ENCODE assay signal across 11 mouse cellular contexts in the genomic region with DNA sequence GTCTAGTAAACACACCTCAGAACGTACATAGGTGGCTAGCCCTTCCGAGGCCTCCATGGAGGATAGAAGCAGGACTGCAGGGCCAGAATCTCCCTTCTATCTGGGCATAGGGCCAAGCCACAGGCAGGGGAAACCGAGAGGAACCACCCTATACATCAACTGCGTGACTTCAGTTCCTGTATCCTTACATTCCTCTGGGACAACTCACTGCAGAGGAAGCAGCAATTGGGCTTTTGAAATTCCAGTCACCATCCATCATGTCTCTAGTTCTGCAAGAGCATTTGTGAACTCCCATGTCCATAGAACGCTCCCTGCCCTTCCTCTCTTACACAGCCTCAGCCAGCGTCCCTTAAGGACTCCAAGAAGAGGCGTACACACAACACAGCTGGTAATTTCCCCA. TPM values are rescaled to one million over a fixed set of nuclear protein-coding genes. Genes with fewer than 3 reads are reported as not detected.
DNase-seq lines count a peak whose midpoint lies in the region; ATAC-seq lines count a peak whose summit lies in the region.
"Had no signal": no experiment of that assay in that cellular context is flagged by ENCODE, and none has a peak within 500 bp of the region (broad histone marks: within the 10 kb centered on the region; RNA-seq: fewer than 3 reads in every experiment).

No protein-coding gene starts in this region.

- H3K4me1 ChIP-seq in intestine, embryonic 16.5 days (ENCODE audit: control insufficient read depth, insufficient read depth, low read length): no peaks in the 10 kb centered on the region
- peaks cover 3% of the 10 kb centered on the region; the same call in 1 of the 2 replicates for H3K4me1 ChIP-seq in lung, embryonic 15.5 days

- H3K9me3 ChIP-seq in intestine, embryonic 16.5 days (ENCODE audit: control insufficient read depth, low read length): no peaks in the 10 kb centered on the region
- no peaks in the 10 kb centered on the region for H3K9me3 ChIP-seq in lung, embryonic 15.5 days

- 45% methylated on average over 7 of the region's 7 CpGs for WGBS in intestine, embryonic 16.5 days
- WGBS in lung, embryonic 15.5 days: 23% methylated on average over 7 of the region's 7 CpGs

- intact Hi-C loops in left cerebral cortex, postnatal 14 days (cut with DNase I): no loop called here

- peak; percentile 34 for DNase-seq in adrenal gland, adult 2 months
- no peak for DNase-seq in adrenal gland, postnatal 25 days
- DNase-seq in 3134 (ENCODE audit: extremely low read depth, insufficient read length, low spot score): peak; percentile 61
- DNase-seq in left cerebral cortex, postnatal 14 days (ENCODE audit: low spot score in 2 of 2): no peak
- no peak for DNase-seq in cerebellum, postnatal 25 days
- DNase-seq: cerebellum, postnatal 36 days; right cerebral cortex, postnatal 4 days had no signal

- no peak overlapping the region for H3K4me2 ChIP-seq in intestine, embryonic 16.5 days (ENCODE audit: low read depth, low read length)
- no peak overlapping the region for H3K4me2 ChIP-seq in lung, embryonic 15.5 days

- peak; percentile 78 for ATAC-seq in intestine, embryonic 16.5 days
- peak; percentile 82 for ATAC-seq in lung, embryonic 15.5 days (ENCODE audit: borderline replicate concordance, extremely low read depth, low FRiP score, low TSS enrichment)
- ATAC-seq in activated CD4-positive, CD25-positive, alpha-beta regulatory T cell, adult 4 months: no peak

- H3K27ac ChIP-seq in intestine, embryonic 16.5 days (ENCODE audit: low read length): no peak overlapping the region
- H3K27ac ChIP-seq in lung, embryonic 15.5 days: peak overlapping the region; percentile 16; the same call in 1 of the 2 replicates
- H3K27ac ChIP-seq: macrophage had no signal

- H3K4me3 ChIP-seq in intestine, embryonic 16.5 days (ENCODE audit: low read length): no peak overlapping the region
- H3K4me3 ChIP-seq in lung, embryonic 15.5 days: no peak overlapping the region

- H3K36me3 ChIP-seq in intestine, embryonic 16.5 days (ENCODE audit: control insufficient read depth, insufficient read depth, low read length): no peaks in the 10 kb centered on the region
- no peaks in the 10 kb centered on the region for H3K36me3 ChIP-seq in lung, embryonic 15.5 days

- no peak overlapping the region for H3K9ac ChIP-seq in intestine, embryonic 16.5 days (ENCODE audit: low read depth, low read length)
- H3K9ac ChIP-seq in lung, embryonic 15.5 days: no peak overlapping the region

- H3K27me3 ChIP-seq in intestine, embryonic 16.5 days (replicated peaks; ENCODE audit: control insufficient read depth, insufficient read depth, low read length): no peaks in the 10 kb centered on the region
- H3K27me3 ChIP-seq in lung, embryonic 15.5 days: no peaks in the 10 kb centered on the region

RNA-seq across cellular contexts. Expression of a gene that starts 47.3 kb away (rescaled TPM):
- 10 to 100 TPM; 80.9 to 96.7 TPM for total RNA-seq in adrenal gland, adult 2 months (2021)
- 8.4 and 10.6 TPM in 2 replicates for polyA plus RNA-seq in adrenal gland, adult 2 months (2012; rRNA removed)
- total RNA-seq in adrenal gland, postnatal 25 days (2021): 67.3 and 88.0 TPM in 2 replicates
- 10.3 and 10.6 TPM in 2 replicates for polyA plus RNA-seq in intestine, embryonic 16.5 days (2015; fragmentation: Nextera tagmentation; extraction: Ambion mirVana)
- 19.0 and 25.0 TPM in 2 replicates for polyA plus RNA-seq in lung, embryonic 15.5 days (2015; fragmentation: Nextera tagmentation; extraction: Ambion mirVana)
- 10 to 100 TPM; 29.3 to 33.3 TPM for total RNA-seq in left cerebral cortex, postnatal 14 days (2021)
- polyA plus RNA-seq in activated CD4-positive, CD25-positive, alpha-beta regulatory T cell, adult 4 months (2017; shearing (Covaris generic)): under 1 TPM in 1 of 2 experiments, not detected in 1; 0.09 TPM

Comparison
In these comparisons a context has a peak if more than half of its experiments do, and no peak if none do; other contexts are left out.
1. DNase-seq: peak in adrenal gland, adult 2 months (single experiment) and 3134 (single experiment); none in adrenal gland, postnatal 25 days (single experiment), left cerebral cortex, postnatal 14 days (0 of 2) and cerebellum, postnatal 25 days (0 of 2).